Mouse (Mus musculus) testis, postnatal 10 days (tissue): ENCODE measurements at regions not wholly inside any gene's neighbourhood (a gene's known extent, or its start where the extent isn't known, plus 50 kb on each side); places are given as distances from the start of the nearest gene placed in this dataset.

Source experiments
- DNase-seq: peaks from one replicate; pipeline ENCODE4 v3.0.0; 2021; ENCODE audit warnings: low spot score

- peak; percentile 24 for DNase-seq
Measured at GRCm38 (mm10) chr5:141137716-141138115, 103.6 kb upstream of the Sdk1 start.

GRCm38 (mm10) chr5:141138771-141139360 is 102.4 kb upstream of the Sdk1 start:
- DNase-seq = peak; percentile 41

GRCm38 (mm10) chr5:141139361-141139912 is 101.9 kb upstream of the Sdk1 start:
- DNase-seq = peak; percentile 31

- no peak for DNase-seq
Measured at GRCm38 (mm10) chr5:141160391-141160790, 80.9 kb upstream of the Sdk1 start.

- no peak for DNase-seq
Measured at GRCm38 (mm10) chr5:141160956-141161355, 80.3 kb upstream of the Sdk1 start.

- DNase-seq = no peak
Measured at GRCm38 (mm10) chr5:141182442-141182841, 58.8 kb upstream of the Sdk1 start.

- DNase-seq = no peak
Measured at GRCm38 (mm10) chr5:141189033-141189432, 52.3 kb upstream of the Sdk1 start.
